16 mouse cellular contexts compared by ENCODE assay signal in the genomic region with DNA sequence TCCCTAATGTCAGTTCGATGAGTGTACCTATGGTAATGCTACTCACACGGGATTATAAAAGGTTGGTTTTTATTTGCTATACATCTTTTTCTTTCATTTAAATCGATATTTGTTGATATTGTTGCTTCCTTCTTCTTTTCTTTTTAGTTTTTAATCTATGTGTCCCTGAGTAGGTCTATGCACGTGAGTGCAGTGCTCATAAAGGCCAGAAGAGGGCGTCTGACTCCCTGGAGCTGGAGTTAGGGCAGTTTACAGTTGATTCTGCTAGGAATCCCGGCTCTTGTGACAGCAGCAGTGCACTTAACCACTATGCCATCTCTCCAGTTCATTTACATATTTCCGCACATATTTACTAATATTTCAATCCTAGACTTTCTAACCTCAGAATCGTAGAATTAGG.
DNase-seq lines count a peak whose midpoint lies in the region; ATAC-seq and TF ChIP-seq lines count a peak whose summit lies in the region.
"Had no signal": no experiment of that assay in that cellular context is flagged by ENCODE, and none has a peak within 500 bp of the region (broad histone marks: within the 10 kb centered on the region; RNA-seq: fewer than 3 reads in every experiment).

No protein-coding gene starts in this region.

- no peak overlapping the region for H3K4me3 ChIP-seq in intestine, postnatal 0 days (ENCODE audit: low read depth, low read length)
- no peak overlapping the region for H3K4me3 ChIP-seq in intestine, embryonic 16.5 days (ENCODE audit: low read length)
- no peak overlapping the region for H3K4me3 ChIP-seq in lung, postnatal 0 days (ENCODE audit: low read depth, low read length)
- H3K4me3 ChIP-seq in ES-Bruce4 (ENCODE audit: low read depth, low read length), result no peak overlapping the region
- H3K4me3 ChIP-seq: forebrain, embryonic 13.5 days; limb, embryonic 10.5 days; lung, embryonic 15.5 days; myocyte had no signal

- H3K4me2 ChIP-seq in intestine, postnatal 0 days (replicated peaks; ENCODE audit: low read depth), result no peak overlapping the region
- H3K4me2 ChIP-seq in intestine, embryonic 16.5 days (ENCODE audit: low read depth, low read length), result no peak overlapping the region
- no peak overlapping the region for H3K4me2 ChIP-seq in lung, postnatal 0 days (replicated peaks; ENCODE audit: low read depth, low read length)
- H3K4me2 ChIP-seq: forebrain, embryonic 13.5 days; lung, embryonic 15.5 days; midbrain, embryonic 11.5 days had no signal

- ATAC-seq in intestine, postnatal 0 days, result no peak
- no peak for ATAC-seq in intestine, embryonic 16.5 days
- no peak for ATAC-seq in lung, postnatal 0 days
- ATAC-seq: activated CD4-positive, CD25-positive, alpha-beta regulatory T cell, adult 4 months; forebrain, embryonic 13.5 days had no signal

- WGBS in intestine, postnatal 0 days, result 82% methylated on average over 8 of the region's 8 CpGs
- 85% methylated on average over 8 of the region's 8 CpGs for WGBS in intestine, embryonic 16.5 days
- WGBS in lung, postnatal 0 days, result 85% methylated on average over 8 of the region's 8 CpGs

- H3K27me3 ChIP-seq in intestine, postnatal 0 days (replicated peaks; ENCODE audit: control insufficient read depth, insufficient read depth, low read length), result no peaks in the 10 kb centered on the region
- H3K27me3 ChIP-seq in intestine, embryonic 16.5 days (replicated peaks; ENCODE audit: control insufficient read depth, insufficient read depth, low read length), result no peaks in the 10 kb centered on the region
- H3K27me3 ChIP-seq in lung, postnatal 0 days (replicated peaks; ENCODE audit: insufficient read depth, low read length), result no peaks in the 10 kb centered on the region
- no peaks in the 10 kb centered on the region for H3K27me3 ChIP-seq in ES-Bruce4 (ENCODE audit: control insufficient read depth, insufficient read depth, low read length, poor library complexity, severe bottlenecking)
- H3K27me3 ChIP-seq in splenic B cell, adult 2 months (ENCODE audit: control insufficient read depth, insufficient read depth, low read length, poor library complexity, severe bottlenecking), result no peaks in the 10 kb centered on the region
- H3K27me3 ChIP-seq: forebrain, embryonic 13.5 days; lung, embryonic 15.5 days had no signal

- no peak for TF ChIP-seq EP300 in lung, postnatal 0 days (IDR thresholded peaks at IDR 0.05)
- no peak for TF ChIP-seq EP300 in ES-Bruce4 (IDR thresholded peaks at IDR 0.05; ENCODE audit: insufficient read depth, low read depth, low read length)

- no peak for TF ChIP-seq POLR2A in ES-Bruce4 (IDR thresholded peaks at IDR 0.05; ENCODE audit: insufficient read depth, low read length)

- H3K27ac ChIP-seq in intestine, postnatal 0 days (ENCODE audit: low read depth, low read length), result no peak overlapping the region
- H3K27ac ChIP-seq in intestine, embryonic 16.5 days (ENCODE audit: low read length), result no peak overlapping the region
- H3K27ac ChIP-seq in lung, postnatal 0 days (ENCODE audit: low read length), result no peak overlapping the region
- H3K27ac ChIP-seq in ES-Bruce4 (ENCODE audit: insufficient read depth, low read length), result no peak overlapping the region
- H3K27ac ChIP-seq: forebrain, embryonic 13.5 days; limb, embryonic 10.5 days; lung, embryonic 15.5 days had no signal

- no peaks in the 10 kb centered on the region for H3K9me3 ChIP-seq in intestine, postnatal 0 days (ENCODE audit: control insufficient read depth)
- H3K9me3 ChIP-seq in intestine, embryonic 16.5 days (ENCODE audit: control insufficient read depth, low read length), result no peaks in the 10 kb centered on the region
- no peaks in the 10 kb centered on the region for H3K9me3 ChIP-seq in lung, postnatal 0 days (ENCODE audit: low read length)
- no peaks in the 10 kb centered on the region for H3K9me3 ChIP-seq in ES-Bruce4 (replicated peaks; ENCODE audit: control insufficient read depth, insufficient read depth, low read length, poor library complexity, severe bottlenecking)
- H3K9me3 ChIP-seq: forebrain, embryonic 13.5 days; limb, embryonic 10.5 days; lung, embryonic 15.5 days had no signal

- peak; percentile 34 for TF ChIP-seq CTCF in intestine, postnatal 0 days (IDR thresholded peaks at IDR 0.05; ENCODE audit: low read depth)
- TF ChIP-seq CTCF in lung, postnatal 0 days (IDR thresholded peaks at IDR 0.05), result peak; percentile 32
- peak; percentile 63 for TF ChIP-seq CTCF in ES-Bruce4 (IDR thresholded peaks at IDR 0.05; ENCODE audit: low read depth, low read length)

- no peaks in the 10 kb centered on the region for H3K4me1 ChIP-seq in intestine, postnatal 0 days (replicated peaks; ENCODE audit: control insufficient read depth, insufficient read depth, low read length)
- no peaks in the 10 kb centered on the region for H3K4me1 ChIP-seq in intestine, embryonic 16.5 days (ENCODE audit: control insufficient read depth, insufficient read depth, low read length)
- no peaks in the 10 kb centered on the region for H3K4me1 ChIP-seq in lung, postnatal 0 days (ENCODE audit: insufficient read depth, low read depth, low read length)
- H3K4me1 ChIP-seq in ES-Bruce4 (ENCODE audit: control insufficient read depth, insufficient read depth, low read length), result no peaks in the 10 kb centered on the region
- H3K4me1 ChIP-seq: forebrain, embryonic 13.5 days; lung, embryonic 15.5 days had no signal

- no peaks in the 10 kb centered on the region for H3K36me3 ChIP-seq in intestine, postnatal 0 days (ENCODE audit: control insufficient read depth, insufficient read depth)
- no peaks in the 10 kb centered on the region for H3K36me3 ChIP-seq in intestine, embryonic 16.5 days (ENCODE audit: control insufficient read depth, insufficient read depth, low read length)
- H3K36me3 ChIP-seq in lung, postnatal 0 days (ENCODE audit: insufficient read depth, low read length), result no peaks in the 10 kb centered on the region
- no peaks in the 10 kb centered on the region for H3K36me3 ChIP-seq in ES-Bruce4 (ENCODE audit: control insufficient read depth, insufficient read depth, low read length, poor library complexity, severe bottlenecking)
- H3K36me3 ChIP-seq in splenic B cell, adult 2 months (ENCODE audit: control insufficient read depth, insufficient read depth, low read length, poor library complexity, severe bottlenecking), result no peaks in the 10 kb centered on the region
- H3K36me3 ChIP-seq: limb, embryonic 10.5 days; lung, embryonic 15.5 days had no signal

- H3K9ac ChIP-seq in intestine, postnatal 0 days (ENCODE audit: low read depth, low read length), result no peak overlapping the region
- no peak overlapping the region for H3K9ac ChIP-seq in intestine, embryonic 16.5 days (ENCODE audit: low read depth, low read length)
- H3K9ac ChIP-seq in lung, postnatal 0 days (replicated peaks; ENCODE audit: low read depth), result no peak overlapping the region
- H3K9ac ChIP-seq in ES-Bruce4 (ENCODE audit: low read depth, poor library complexity, severe bottlenecking), result no peak overlapping the region
- H3K9ac ChIP-seq: forebrain, embryonic 13.5 days; lung, embryonic 15.5 days had no signal

- no peak for DNase-seq in lung, postnatal 0 days (ENCODE audit: low spot score)
- no peak for DNase-seq in lung, postnatal 14 days
- peak; percentile 1 for DNase-seq in splenic B cell, adult 2 months (ENCODE audit: low read depth, low spot score)
- DNase-seq in layer of hippocampus, postnatal 14 days (ENCODE audit: low spot score in 2 of 2), result no peak
- DNase-seq: cerebellum, adult 11-12 months; heart, postnatal 10 days; right cerebral cortex, postnatal 4 days had no signal
